Mouse (Mus musculus) erythroblast, embryonic 14.5 days (primary cell): Measurements from ENCODE around the gene Kri1.

Experiments
- GATA1 ChIP-seq: IDR thresholded peaks from 2 replicates; pipeline ENCODE4 v1.6.1; 2012; ENCODE audit warnings: low read length, inconsistent platforms, mixed read lengths
- TAL1 ChIP-seq: IDR thresholded peaks from 3 replicates; pipeline ENCODE4 v1.6.1; 2012; ENCODE audit warnings: low read length, inconsistent platforms, mixed read lengths

DNA sequence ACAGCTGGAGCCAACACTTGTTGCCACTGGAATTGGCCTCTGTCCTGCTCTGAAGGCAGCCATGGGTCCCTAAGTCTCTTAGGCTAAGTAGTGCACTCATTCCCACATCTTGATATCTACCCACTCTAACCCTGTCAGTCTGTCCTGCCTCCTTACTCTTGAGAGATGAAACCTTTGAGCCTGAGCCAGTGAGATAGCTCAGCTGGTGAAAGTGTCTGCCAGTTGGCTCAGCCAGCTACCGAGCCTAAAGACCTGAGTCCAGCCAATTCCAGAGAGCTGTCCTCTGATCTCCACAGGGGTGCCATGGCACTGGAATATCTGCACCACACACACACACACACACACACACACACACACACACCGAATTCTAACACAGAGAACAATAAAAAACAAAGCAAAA lies 37.3 kb downstream of the Kri1 start:
- TF ChIP-seq GATA1 (no peak), TAL1 (no peak)
